Mouse (Mus musculus): ENCODE data around the gene Tm4sf5. TPM values are rescaled to one million over a fixed set of nuclear protein-coding genes. Genes with fewer than 3 reads are reported as not detected.
"Not testable (repeated sequence)": the region's sequence is repeated elsewhere in the genome, so short reads cannot be mapped to it uniquely, and the experiment has no call there.

Tm4sf5 gene
- polyA plus RNA-seq, 1 experiment from 2014 or later: 38.6 TPM

DNA sequence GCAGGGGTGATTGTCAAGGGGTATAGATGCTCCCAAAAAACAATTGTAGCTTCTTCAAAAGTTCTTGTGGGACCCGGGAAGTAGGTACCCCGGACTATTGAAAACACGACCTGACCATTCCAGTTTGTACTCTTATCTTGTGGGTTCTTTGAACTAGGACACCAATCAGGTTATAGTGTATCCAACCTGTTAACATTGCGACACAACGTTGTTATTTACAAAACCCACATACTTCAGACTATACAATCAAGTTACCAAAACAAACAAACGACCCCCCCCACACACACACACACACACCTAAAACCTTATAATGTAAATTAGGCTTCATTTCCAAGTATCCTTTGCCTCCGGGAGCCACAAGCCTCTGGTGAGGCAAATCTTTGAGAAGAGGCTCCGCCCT lies 19.7 kb downstream of the Tm4sf5 start:
- peak overlapping the region; percentile 69 for H3K4me3 ChIP-seq (ENCODE audit: low read depth, low read length)
- no peaks in the 10 kb centered on the region for H3K9me3 ChIP-seq (ENCODE audit: control insufficient read depth, low read depth, low read length)
- H3K27ac ChIP-seq (ENCODE audit: low read length): no peak overlapping the region
- H3K4me2 ChIP-seq (replicated peaks; ENCODE audit: low read depth, low read length): peak overlapping the region; percentile 43
- 4% methylated on average over 8 of the region's 8 CpGs for WGBS
- peaks cover 9% of the 10 kb centered on the region; the same call in 1 of the 2 replicates for H3K4me1 ChIP-seq (ENCODE audit: control insufficient read depth, insufficient read depth, low read length)
- H3K36me3 ChIP-seq (ENCODE audit: control insufficient read depth, insufficient read depth, low read length): peaks cover 21% of the 10 kb centered on the region
- no peak for ATAC-seq (ENCODE audit: insufficient number of reproducible peaks, insufficient read depth, low FRiP score, low read depth)
- H3K27me3 ChIP-seq (ENCODE audit: control insufficient read depth, insufficient read depth, low read length): no peaks in the 10 kb centered on the region
- H3K9ac ChIP-seq (replicated peaks; ENCODE audit: low read depth, low read length): no peak overlapping the region

DNA sequence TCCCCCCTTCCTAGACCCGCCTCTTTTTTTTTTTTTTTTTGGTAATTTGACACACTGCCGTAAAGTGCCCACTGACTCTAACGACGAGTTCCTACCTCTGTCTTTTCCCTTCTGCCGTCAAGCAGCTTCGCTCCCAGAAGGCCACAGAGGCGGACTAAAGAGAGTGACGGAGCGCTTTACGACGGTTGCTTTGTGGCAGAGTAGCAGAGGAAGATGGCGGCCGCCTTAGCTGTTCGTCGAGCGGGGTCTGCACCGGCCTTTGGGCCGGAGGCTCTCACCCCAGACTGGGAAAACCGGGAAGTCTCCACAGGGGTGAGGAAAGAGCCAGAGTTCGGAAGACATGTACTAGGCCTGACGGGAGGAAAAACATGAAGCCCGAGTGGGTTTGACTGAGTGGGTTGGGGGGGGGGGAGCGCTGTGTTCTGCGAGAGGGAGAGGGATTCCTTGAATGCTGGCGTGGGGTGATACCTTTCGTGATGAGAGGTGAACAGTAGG lies 20.2 kb downstream of the Tm4sf5 start, which contains the start of gene Psmb6:
Psmb6 (plus strand) TSS at position 184 of the 495 bp plus-strand sequence.
- Histone ChIP-seq H3K27ac (ENCODE audit: low read length) (peak within 1 kb of the TSS; percentile 11; the same call in 1 of the 2 replicates), H3K36me3 (ENCODE audit: control insufficient read depth, insufficient read depth, low read length) (peaks cover 21% of the 10 kb centered on the region), H3K4me1 (ENCODE audit: control insufficient read depth, insufficient read depth, low read length) (peaks cover 6% of the 10 kb centered on the region; the same call in 1 of the 2 replicates), H3K27me3 (ENCODE audit: control insufficient read depth, insufficient read depth, low read length) (no peaks in the 10 kb centered on the region), H3K4me3 (ENCODE audit: low read depth, low read length) (peak within 1 kb of the TSS; percentile 69), H3K9ac (replicated peaks; ENCODE audit: low read depth, low read length) (peak within 1 kb of the TSS; percentile 63), H3K9me3 (ENCODE audit: control insufficient read depth, low read depth, low read length) (no peaks in the 10 kb centered on the region), H3K4me2 (replicated peaks; ENCODE audit: low read depth, low read length) (peak within 1 kb of the TSS; percentile 79)
- under 1% methylated on average over 25 of the region's 26 CpGs for WGBS
- ATAC-seq (ENCODE audit: insufficient number of reproducible peaks, insufficient read depth, low FRiP score, low read depth): peak; percentile 90

DNA sequence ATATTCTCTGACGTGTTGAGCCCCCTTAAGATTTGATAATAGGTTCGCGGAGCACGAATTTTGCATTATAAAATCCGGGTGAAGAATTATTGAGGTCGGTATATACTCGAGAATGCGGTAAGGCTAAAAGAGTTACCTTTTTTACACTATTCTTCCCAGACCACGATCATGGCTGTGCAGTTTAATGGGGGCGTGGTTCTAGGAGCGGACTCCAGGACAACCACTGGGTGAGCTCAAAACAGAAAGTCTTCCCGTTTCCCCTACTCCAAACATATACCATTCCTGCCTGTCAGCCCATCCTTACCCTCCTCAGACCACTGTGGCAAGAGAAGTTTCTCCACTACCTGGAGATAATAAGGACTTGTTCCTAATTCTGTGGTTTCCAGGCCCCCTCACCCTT lies 20.7 kb downstream of the Tm4sf5 start:
- 2% methylated on average over 12 of the region's 12 CpGs for WGBS
- no peaks in the 10 kb centered on the region for H3K27me3 ChIP-seq (ENCODE audit: control insufficient read depth, insufficient read depth, low read length)
- H3K4me1 ChIP-seq (ENCODE audit: control insufficient read depth, insufficient read depth, low read length): peaks cover 6% of the 10 kb centered on the region; the same call in 1 of the 2 replicates
- H3K4me2 ChIP-seq (replicated peaks; ENCODE audit: low read depth, low read length): peak overlapping the region; percentile 79
- H3K36me3 ChIP-seq (ENCODE audit: control insufficient read depth, insufficient read depth, low read length): peaks cover 21% of the 10 kb centered on the region
- H3K4me3 ChIP-seq (ENCODE audit: low read depth, low read length): peak overlapping the region; percentile 69
- H3K27ac ChIP-seq (ENCODE audit: low read length): peak overlapping the region; percentile 11; the same call in 1 of the 2 replicates
- ATAC-seq (ENCODE audit: insufficient number of reproducible peaks, insufficient read depth, low FRiP score, low read depth): peak; percentile 40; the same call in 1 of the 2 replicates
- H3K9ac ChIP-seq (replicated peaks; ENCODE audit: low read depth, low read length): peak overlapping the region; percentile 63
- no peaks in the 10 kb centered on the region for H3K9me3 ChIP-seq (ENCODE audit: control insufficient read depth, low read depth, low read length)

DNA sequence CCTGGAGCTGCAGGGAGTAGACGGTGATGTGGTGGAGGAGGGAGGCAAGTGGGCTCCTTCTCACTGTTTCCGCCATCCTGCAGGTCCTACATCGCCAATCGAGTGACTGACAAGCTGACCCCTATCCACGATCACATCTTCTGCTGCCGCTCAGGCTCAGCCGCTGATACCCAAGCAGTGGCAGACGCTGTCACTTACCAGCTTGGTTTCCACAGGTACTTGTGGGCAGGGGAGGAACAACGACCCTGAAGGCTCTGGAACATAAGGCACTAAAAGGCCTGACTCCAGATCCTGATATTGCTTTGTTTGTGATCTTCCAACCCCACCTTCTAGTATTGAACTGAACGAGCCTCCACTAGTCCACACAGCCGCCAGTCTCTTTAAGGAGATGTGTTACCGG lies 21.2 kb downstream of the Tm4sf5 start:
- 88% methylated on average over 12 of the region's 12 CpGs for WGBS
- H3K9ac ChIP-seq (replicated peaks; ENCODE audit: low read depth, low read length): peak overlapping the region; percentile 63; the same call in 1 of the 2 replicates

DNA sequence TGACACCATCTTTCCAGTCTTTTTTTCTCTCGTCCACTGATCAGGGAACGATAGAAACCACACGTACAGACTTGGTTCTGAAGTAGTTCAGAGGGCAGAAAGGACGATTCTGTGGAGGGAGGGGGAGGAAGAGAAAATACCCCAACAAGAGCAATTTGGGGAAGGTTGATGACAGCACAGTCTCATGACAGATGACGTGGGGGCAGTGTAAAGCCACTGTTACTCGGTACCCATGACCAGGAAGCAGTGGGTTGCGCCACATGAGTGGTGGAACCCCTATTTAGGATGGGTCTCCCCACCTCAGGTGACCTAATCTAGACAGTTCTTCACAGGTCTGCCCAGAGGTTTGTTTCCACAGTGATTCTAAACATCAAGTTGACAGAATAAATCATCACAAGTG lies 23.6 kb downstream of the Tm4sf5 start:
- Histone ChIP-seq H3K27ac (ENCODE audit: low read length) (no peak overlapping the region), H3K9ac (replicated peaks; ENCODE audit: low read depth, low read length) (no peak overlapping the region), H3K4me2 (replicated peaks; ENCODE audit: low read depth, low read length) (no peak overlapping the region), H3K27me3 (ENCODE audit: control insufficient read depth, insufficient read depth, low read length) (no peaks in the 10 kb centered on the region), H3K4me3 (ENCODE audit: low read depth, low read length) (no peak overlapping the region), H3K4me1 (ENCODE audit: control insufficient read depth, insufficient read depth, low read length) (peaks cover 6% of the 10 kb centered on the region; the same call in 1 of the 2 replicates), H3K9me3 (ENCODE audit: control insufficient read depth, low read depth, low read length) (no peaks in the 10 kb centered on the region), H3K36me3 (ENCODE audit: control insufficient read depth, insufficient read depth, low read length) (peaks cover 21% of the 10 kb centered on the region)
- ATAC-seq (ENCODE audit: insufficient number of reproducible peaks, insufficient read depth, low FRiP score, low read depth): no peak
- WGBS: 85% methylated on average over 7 of the region's 7 CpGs

More for the DNA sequence above, 21.2 kb downstream of the Tm4sf5 start:
- Histone ChIP-seq H3K27me3 (ENCODE audit: control insufficient read depth, insufficient read depth, low read length) (no peaks in the 10 kb centered on the region), H3K36me3 (ENCODE audit: control insufficient read depth, insufficient read depth, low read length) (peaks cover 21% of the 10 kb centered on the region), H3K9me3 (ENCODE audit: control insufficient read depth, low read depth, low read length) (no peaks in the 10 kb centered on the region), H3K4me1 (ENCODE audit: control insufficient read depth, insufficient read depth, low read length) (peaks cover 6% of the 10 kb centered on the region; the same call in 1 of the 2 replicates), H3K4me3 (ENCODE audit: low read depth, low read length) (peak overlapping the region; percentile 69), H3K27ac (ENCODE audit: low read length) (no peak overlapping the region), H3K4me2 (replicated peaks; ENCODE audit: low read depth, low read length) (peak overlapping the region; percentile 79)
- no peak for ATAC-seq (ENCODE audit: insufficient number of reproducible peaks, insufficient read depth, low FRiP score, low read depth)

DNA sequence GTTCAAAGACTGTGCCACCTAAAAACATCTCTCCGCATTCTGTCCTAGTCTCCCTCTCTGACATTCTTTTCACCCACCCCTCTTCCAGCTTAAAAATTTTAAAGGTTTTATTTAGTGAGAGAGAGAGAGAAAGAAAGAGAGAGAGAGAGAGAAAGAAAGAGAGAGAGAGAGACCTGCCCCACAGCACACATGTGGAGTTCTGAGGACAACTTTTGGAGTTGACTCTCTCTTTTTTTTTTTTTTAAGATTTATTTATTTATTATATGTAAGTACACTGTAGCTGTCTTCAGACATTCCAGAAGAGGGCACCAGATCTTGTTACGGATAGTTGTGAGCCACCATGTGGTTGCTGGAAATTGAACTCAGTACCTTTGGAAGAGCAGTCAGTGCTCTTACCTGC lies 26.0 kb downstream of the Tm4sf5 start:
- not testable (repeated sequence) for H3K9ac ChIP-seq (replicated peaks; ENCODE audit: low read depth, low read length); H3K4me2 ChIP-seq (replicated peaks; ENCODE audit: low read depth, low read length); H3K9me3 ChIP-seq (ENCODE audit: control insufficient read depth, low read depth, low read length); H3K4me1 ChIP-seq (ENCODE audit: control insufficient read depth, insufficient read depth, low read length); H3K4me3 ChIP-seq (ENCODE audit: low read depth, low read length); H3K27ac ChIP-seq (ENCODE audit: low read length); ATAC-seq (ENCODE audit: insufficient number of reproducible peaks, insufficient read depth, low FRiP score, low read depth); H3K27me3 ChIP-seq (ENCODE audit: control insufficient read depth, insufficient read depth, low read length)
- H3K36me3 ChIP-seq (ENCODE audit: control insufficient read depth, insufficient read depth, low read length): peaks cover 21% of the 10 kb centered on the region
- 71% methylated on average over 2 of the region's 2 CpGs for WGBS

DNA sequence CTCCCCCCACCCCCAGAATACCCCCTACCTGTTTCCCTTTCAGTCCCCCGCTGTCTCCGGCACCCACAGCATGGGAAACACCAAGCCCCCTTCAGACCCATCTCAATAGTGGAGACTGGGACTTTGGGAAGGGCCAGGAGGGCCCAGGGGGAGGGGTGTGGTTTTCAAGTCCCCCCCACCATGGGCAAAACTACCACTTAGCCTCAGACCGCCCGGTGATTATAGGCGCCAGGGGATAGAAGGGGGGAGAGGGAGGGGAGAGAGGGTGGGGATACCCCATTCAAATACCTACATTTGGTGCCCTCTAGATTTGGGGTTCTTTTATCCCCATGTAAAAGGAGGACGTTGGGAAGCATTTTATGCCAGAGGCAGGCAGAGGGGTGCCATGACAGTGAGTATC lies 27.8 kb downstream of the Tm4sf5 start, which contains the start of gene Gm40193:
Gm40193 (minus strand) TSS at position 101 of the 400 bp plus-strand sequence.
- 78% methylated on average over 6 of the region's 6 CpGs for WGBS
- Histone ChIP-seq H3K4me3 (ENCODE audit: low read depth, low read length) (no peak within 1 kb of the TSS), H3K36me3 (ENCODE audit: control insufficient read depth, insufficient read depth, low read length) (peaks cover 5% of the 10 kb centered on the region), H3K27ac (ENCODE audit: low read length) (no peak within 1 kb of the TSS), H3K4me1 (ENCODE audit: control insufficient read depth, insufficient read depth, low read length) (no peaks in the 10 kb centered on the region), H3K4me2 (replicated peaks; ENCODE audit: low read depth, low read length) (no peak within 1 kb of the TSS), H3K9me3 (ENCODE audit: control insufficient read depth, low read depth, low read length) (no peaks in the 10 kb centered on the region), H3K27me3 (ENCODE audit: control insufficient read depth, insufficient read depth, low read length) (no peaks in the 10 kb centered on the region), H3K9ac (replicated peaks; ENCODE audit: low read depth, low read length) (no peak within 1 kb of the TSS)
- no peak for ATAC-seq (ENCODE audit: insufficient number of reproducible peaks, insufficient read depth, low FRiP score, low read depth)

DNA sequence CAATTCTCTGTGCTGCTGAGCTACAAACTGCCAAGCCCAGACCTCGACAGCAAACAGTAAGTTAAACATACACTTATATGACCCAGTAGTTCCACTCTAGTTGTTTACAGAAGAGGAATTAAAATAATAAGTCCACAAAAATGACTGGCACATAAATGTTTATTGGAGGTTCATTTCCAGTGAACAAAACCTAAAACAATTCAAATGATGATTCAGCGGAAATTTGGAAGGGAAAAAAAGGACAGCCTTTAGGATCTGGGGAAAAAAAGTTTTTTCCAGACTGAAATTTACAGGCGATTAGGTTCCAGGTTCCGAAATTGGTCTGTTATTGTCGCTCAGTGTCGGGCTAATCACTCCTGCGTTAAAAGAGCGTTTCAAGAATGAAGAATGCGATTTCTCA lies 34.4 kb downstream of the Tm4sf5 start:
- H3K27ac ChIP-seq (ENCODE audit: low read length): peak overlapping the region; percentile 27; the same call in 1 of the 2 replicates
- peak overlapping the region; percentile 67 for H3K4me2 ChIP-seq (replicated peaks; ENCODE audit: low read depth, low read length)
- 15% methylated on average over 9 of the region's 9 CpGs for WGBS
- peak overlapping the region; percentile 61 for H3K9ac ChIP-seq (replicated peaks; ENCODE audit: low read depth, low read length)
- peak overlapping the region; percentile 58 for H3K4me3 ChIP-seq (ENCODE audit: low read depth, low read length)
- H3K27me3 ChIP-seq (ENCODE audit: control insufficient read depth, insufficient read depth, low read length): no peaks in the 10 kb centered on the region
- no peak for ATAC-seq (ENCODE audit: insufficient number of reproducible peaks, insufficient read depth, low FRiP score, low read depth)
- H3K36me3 ChIP-seq (ENCODE audit: control insufficient read depth, insufficient read depth, low read length): no peaks in the 10 kb centered on the region
- H3K4me1 ChIP-seq (ENCODE audit: control insufficient read depth, insufficient read depth, low read length): peaks cover 3% of the 10 kb centered on the region; the same call in 1 of the 2 replicates
- no peaks in the 10 kb centered on the region for H3K9me3 ChIP-seq (ENCODE audit: control insufficient read depth, low read depth, low read length)
